Mouse (Mus musculus) erythroblast, embryonic 14.5 days (primary cell): ENCODE results near the gene Frmd4b. TPM values are rescaled to one million over a fixed set of nuclear protein-coding genes. Genes with fewer than 3 reads are reported as not detected.

Source experiments
- H3K27me3 ChIP-seq: 2 replicates; pipeline ENCODE4 v1.6.1; 2012; ENCODE audit warnings: inconsistent platforms; ENCODE audit not compliant: control insufficient read depth
- H3K36me3 ChIP-seq: 2 replicates; pipeline ENCODE4 v1.6.1; 2012; ENCODE audit warnings: mild to moderate bottlenecking, inconsistent platforms; ENCODE audit not compliant: control insufficient read depth
- H3K4me1 ChIP-seq: 2 replicates; pipeline ENCODE4 v1.6.1; 2012; ENCODE audit warnings: inconsistent platforms; ENCODE audit not compliant: control insufficient read depth
- H3K4me3 ChIP-seq: replicated peaks from 2 replicates; pipeline ENCODE3; 2012; ENCODE audit warnings: moderate library complexity, mild to moderate bottlenecking, inconsistent platforms
- H3K9me3 ChIP-seq: 2 replicates; pipeline ENCODE4 v1.6.1; 2012; ENCODE audit warnings: low read length, inconsistent platforms, mixed read lengths; ENCODE audit not compliant: control insufficient read depth
- GATA1 ChIP-seq: IDR thresholded peaks from 2 replicates; pipeline ENCODE4 v1.6.1; 2012; ENCODE audit warnings: low read length, inconsistent platforms, mixed read lengths
- TAL1 ChIP-seq: IDR thresholded peaks from 3 replicates; pipeline ENCODE4 v1.6.1; 2012; ENCODE audit warnings: low read length, inconsistent platforms, mixed read lengths
- polyA plus RNA-seq: library from polyadenylated mRNA; stranded (reverse); fragments of >175 nt; gene quantifications from 2 replicates; pipeline ENCODE4 v1.2.3, GENCODE M21; 2012

The Frmd4b gene
- polyA plus RNA-seq, 1 experiment: not detected

- no peaks in the 10 kb centered on the region for H3K27me3 ChIP-seq
- H3K4me3 ChIP-seq: no peak overlapping the region
- H3K36me3 ChIP-seq: no peaks in the 10 kb centered on the region
- H3K9me3 ChIP-seq: no peaks in the 10 kb centered on the region; the same call in 1 of the 2 replicates
- H3K4me1 ChIP-seq: no peaks in the 10 kb centered on the region
- no peak for TF ChIP-seq GATA1
- TF ChIP-seq TAL1: no peak
These were observed 66.2 kb downstream of the Frmd4b start for GRCm38 (mm10) chr6:97551161-97551560.

GRCm38 (mm10) chr6:97540458-97540857, 76.9 kb downstream of the Frmd4b start:
- no peaks in the 10 kb centered on the region for H3K4me1 ChIP-seq
- TF ChIP-seq TAL1: no peak
- no peak for TF ChIP-seq GATA1
- no peaks in the 10 kb centered on the region for H3K27me3 ChIP-seq
- no peaks in the 10 kb centered on the region for H3K9me3 ChIP-seq
- H3K36me3 ChIP-seq: no peaks in the 10 kb centered on the region
- H3K4me3 ChIP-seq: no peak overlapping the region

- no peaks in the 10 kb centered on the region for H3K36me3 ChIP-seq
- no peaks in the 10 kb centered on the region for H3K27me3 ChIP-seq
- no peaks in the 10 kb centered on the region for H3K4me1 ChIP-seq
- H3K9me3 ChIP-seq: no peaks in the 10 kb centered on the region
- TF ChIP-seq TAL1: no peak
- no peak for TF ChIP-seq GATA1
- no peak overlapping the region for H3K4me3 ChIP-seq
These were observed 81.4 kb downstream of the Frmd4b start for GRCm38 (mm10) chr6:97535763-97536445.

GRCm38 (mm10) chr6:97531043-97531442, 86.3 kb downstream of the Frmd4b start:
- no peak for TF ChIP-seq TAL1
- TF ChIP-seq GATA1: no peak
- H3K27me3 ChIP-seq: no peaks in the 10 kb centered on the region

GRCm38 (mm10) chr6:97528961-97529680, 88.2 kb downstream of the Frmd4b start:
- no peaks in the 10 kb centered on the region for H3K36me3 ChIP-seq
- H3K9me3 ChIP-seq: no peaks in the 10 kb centered on the region
- no peak for TF ChIP-seq TAL1
- TF ChIP-seq GATA1: no peak
- H3K27me3 ChIP-seq: no peaks in the 10 kb centered on the region
- no peak overlapping the region for H3K4me3 ChIP-seq
- H3K4me1 ChIP-seq: no peaks in the 10 kb centered on the region

More at GRCm38 (mm10) chr6:97531043-97531442, 86.3 kb downstream of the Frmd4b start:
- Histone ChIP-seq H3K4me1 (no peaks in the 10 kb centered on the region), H3K4me3 (no peak overlapping the region), H3K9me3 (no peaks in the 10 kb centered on the region), H3K36me3 (no peaks in the 10 kb centered on the region)

GRCm38 (mm10) chr6:97526092-97526491, 91.2 kb downstream of the Frmd4b start:
- no peaks in the 10 kb centered on the region for H3K9me3 ChIP-seq
- TF ChIP-seq TAL1: no peak
- TF ChIP-seq GATA1: no peak

GRCm38 (mm10) chr6:97523118-97523517, 94.2 kb downstream of the Frmd4b start:
- Histone ChIP-seq H3K4me3 (no peak overlapping the region), H3K4me1 (no peaks in the 10 kb centered on the region), H3K36me3 (no peaks in the 10 kb centered on the region), H3K9me3 (no peaks in the 10 kb centered on the region), H3K27me3 (no peaks in the 10 kb centered on the region)
- TF ChIP-seq GATA1: no peak
- no peak for TF ChIP-seq TAL1

More at GRCm38 (mm10) chr6:97526092-97526491, 91.2 kb downstream of the Frmd4b start:
- H3K4me1 ChIP-seq: no peaks in the 10 kb centered on the region
- no peaks in the 10 kb centered on the region for H3K27me3 ChIP-seq
- H3K4me3 ChIP-seq: no peak overlapping the region
- no peaks in the 10 kb centered on the region for H3K36me3 ChIP-seq

GRCm38 (mm10) chr6:97521279-97522038, 95.9 kb downstream of the Frmd4b start:
- Histone ChIP-seq H3K36me3 (no peaks in the 10 kb centered on the region), H3K4me3 (no peak overlapping the region), H3K4me1 (no peaks in the 10 kb centered on the region), H3K9me3 (no peaks in the 10 kb centered on the region), H3K27me3 (no peaks in the 10 kb centered on the region)
- TF ChIP-seq TAL1 (no peak), GATA1 (no peak)

- Histone ChIP-seq H3K36me3 (no peaks in the 10 kb centered on the region), H3K27me3 (no peaks in the 10 kb centered on the region), H3K4me1 (no peaks in the 10 kb centered on the region), H3K9me3 (no peaks in the 10 kb centered on the region), H3K4me3 (no peak overlapping the region)
- no peak for TF ChIP-seq TAL1
- no peak for TF ChIP-seq GATA1
These were observed 96.8 kb downstream of the Frmd4b start for GRCm38 (mm10) chr6:97520566-97520965.
